Mouse (Mus musculus) cortical plate, adult 2 months (tissue): ENCODE data around the gene Pde4dip.

Source experiments
- CTCF ChIP-seq: fragments of 200-500 bp; IDR thresholded peaks from 2 replicates; pipeline ENCODE4 v1.5.1; 2011; ENCODE audit warnings: mild to moderate bottlenecking, control low read depth, low read length; ENCODE audit not compliant: insufficient read depth; ENCODE audit errors: extremely low read depth
- POLR2A ChIP-seq: fragments of 200-500 bp; IDR thresholded peaks from 2 replicates; pipeline ENCODE4 v1.6.1; 2011; ENCODE audit warnings: mild to moderate bottlenecking, low read length, control low read depth; ENCODE audit not compliant: insufficient read depth; ENCODE audit errors: extremely low read depth

DNA sequence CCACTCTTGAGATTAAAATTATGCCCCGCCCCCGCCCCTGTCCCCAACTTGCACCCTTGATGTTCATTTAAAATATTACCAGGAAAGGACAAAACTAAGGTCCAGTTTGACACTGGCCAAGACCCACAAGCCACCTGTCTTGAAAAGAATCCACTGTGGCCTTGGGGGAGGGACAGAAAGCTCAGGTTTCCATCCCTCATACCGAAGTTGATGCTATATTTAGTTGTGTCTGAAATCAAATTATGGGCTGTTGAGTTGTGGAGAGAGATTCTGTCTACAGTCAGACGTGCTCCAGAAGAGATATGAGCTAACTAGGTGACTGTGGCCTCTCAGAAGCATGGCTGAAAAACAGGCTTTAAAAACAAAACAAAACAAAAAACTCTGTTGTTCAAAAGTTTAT lies 18.8 kb downstream of the Pde4dip start:
- TF ChIP-seq CTCF (no peak), POLR2A (no peak)
